Mouse (Mus musculus) MEL (cell line): ENCODE results near the gene Parp2.

ENCODE experiments used
- BHLHE40 ChIP-seq: IDR thresholded peaks from 2 replicates; pipeline ENCODE4 v1.6.1; 2012; ENCODE audit warnings: low read depth, mild to moderate bottlenecking, inconsistent platforms, low read length, improper control_type of control experiment, borderline replicate concordance
- CTCF ChIP-seq, 3 experiments: IDR thresholded peaks in 2 of 3; conservative IDR thresholded peaks in 1 of 3; 2 replicates each; pipeline ENCODE4 v1.5.1; 2011 to 2012; ENCODE audit warnings: low read length in 3 of 3, low read depth in 2 of 3, mild to moderate bottlenecking in 2 of 3, improper control_type of control experiment in 1 of 3, inconsistent platforms in 1 of 3, mixed read lengths in 1 of 3, moderate library complexity in 1 of 3; ENCODE audit not compliant: control insufficient read depth in 1 of 3, insufficient read depth in 1 of 3, poor library complexity in 1 of 3, severe bottlenecking in 1 of 3
- EP300 ChIP-seq, 2 experiments: IDR thresholded peaks; 2 replicates each; pipeline ENCODE4 v1.6.1; 2011; ENCODE audit warnings: improper control_type of control experiment in 2 of 2, low read length in 2 of 2, low read depth in 1 of 2, mild to moderate bottlenecking in 1 of 2
- GATA1 ChIP-seq: IDR thresholded peaks from 2 replicates; pipeline ENCODE4 v1.6.1; 2011; ENCODE audit warnings: low read depth, low read length, improper control_type of control experiment
- JUND ChIP-seq: IDR thresholded peaks from 2 replicates; pipeline ENCODE4 v1.6.1; 2011; ENCODE audit warnings: low read depth, mild to moderate bottlenecking, improper control_type of control experiment, low read length
- MAFK ChIP-seq: IDR thresholded peaks from 2 replicates; pipeline ENCODE4 v1.6.1; 2011; ENCODE audit warnings: low read depth, mild to moderate bottlenecking, low read length, improper control_type of control experiment, borderline replicate concordance
- MYC ChIP-seq: IDR thresholded peaks from 2 replicates; pipeline ENCODE4 v1.6.1; 2011; ENCODE audit warnings: low read depth, mild to moderate bottlenecking, low read length, improper control_type of control experiment, moderate library complexity
- NELFE ChIP-seq: IDR thresholded peaks from 2 replicates; pipeline ENCODE4 v1.6.1; 2011; ENCODE audit warnings: low read depth, low read length, improper control_type of control experiment
- POLR2A ChIP-seq, 2 experiments: IDR thresholded peaks; 2 replicates each; pipeline ENCODE4 v1.6.1; 2011 to 2012; ENCODE audit warnings: low read length in 2 of 2, mild to moderate bottlenecking in 2 of 2, control low read depth in 1 of 2, improper control_type of control experiment in 1 of 2, low read depth in 1 of 2, moderate library complexity in 1 of 2; ENCODE audit not compliant: control insufficient read depth in 1 of 2, insufficient read depth in 1 of 2, poor library complexity in 1 of 2
- RCOR1 ChIP-seq: IDR thresholded peaks from 2 replicates; pipeline ENCODE4 v1.6.1; 2012; ENCODE audit warnings: low read depth, mild to moderate bottlenecking, inconsistent platforms, low read length, improper control_type of control experiment
- TAL1 ChIP-seq: IDR thresholded peaks from 2 replicates; pipeline ENCODE4 v1.6.1; 2012; ENCODE audit warnings: mild to moderate bottlenecking, inconsistent platforms, low read length, moderate library complexity, mixed read lengths

- TF ChIP-seq GATA1 (no peak), CTCF (IDR thresholded peaks at IDR 0.05 in 2 of 3, conservative IDR thresholded peaks at IDR 0.05 in 1 of 3; ENCODE audit: control insufficient read depth in 1 of 3, insufficient read depth in 1 of 3, low read depth in 2 of 3, low read length in 3 of 3, poor library complexity in 1 of 3, severe bottlenecking in 1 of 3) (peak; percentile 37 to 51 (median 46); a peak in 5 of 6 replicates), TAL1 (no peak), BHLHE40 (no peak), EP300 (IDR thresholded peaks at IDR 0.05; ENCODE audit: low read depth in 1 of 2, low read length in 2 of 2) (no peak), MAFK (no peak), JUND (no peak), POLR2A (IDR thresholded peaks at IDR 0.05; ENCODE audit: control insufficient read depth in 1 of 2, insufficient read depth in 1 of 2, low read depth in 1 of 2, low read length in 2 of 2, poor library complexity in 1 of 2) (no peak), MYC (no peak), NELFE (no peak), RCOR1 (no peak)
Observed at GRCm38 (mm10) chr14:50823240-50823639, 15.6 kb downstream of the Parp2 start.
